Mouse (Mus musculus) lung, embryonic 16.5 days (tissue): Measurements from ENCODE around the gene Morn4. TPM values are rescaled to one million over a fixed set of nuclear protein-coding genes. Genes with fewer than 3 reads are reported as not detected.

Source experiments
- ATAC-seq: fragments of 200-750 bp; cut with Nextera tagmentation; 2 replicates; pipeline ENCODE4 v1.8.0; 2017; ENCODE audit warnings: low read depth, mild to moderate bottlenecking, moderate library complexity
- H3K27ac ChIP-seq: fragments of 300-500 bp; sonication (generic); 2 replicates; pipeline ENCODE4 v1.5.1; 2014; ENCODE audit warnings: mild to moderate bottlenecking, control low read depth, low read length
- H3K27me3 ChIP-seq: fragments of 300-500 bp; sonication (generic); 2 replicates; pipeline ENCODE4 v1.6.1; 2014; ENCODE audit warnings: low read depth, low read length, mixed read lengths; ENCODE audit not compliant: control insufficient read depth, insufficient read depth
- H3K36me3 ChIP-seq: fragments of 300-500 bp; sonication (generic); 2 replicates; pipeline ENCODE4 v1.6.1; 2014; ENCODE audit warnings: low read length; ENCODE audit not compliant: control insufficient read depth, insufficient read depth
- H3K4me1 ChIP-seq: fragments of 300-500 bp; sonication (generic); replicated peaks from 2 replicates; pipeline ENCODE4 v1.6.1; 2014; ENCODE audit warnings: low read length, mixed read lengths; ENCODE audit not compliant: control insufficient read depth, insufficient read depth
- H3K4me2 ChIP-seq: fragments of 300-500 bp; sonication (generic); 2 replicates; pipeline ENCODE4 v1.6.1; 2014; ENCODE audit warnings: low read depth, low read length, control low read depth
- H3K4me3 ChIP-seq: fragments of 300-500 bp; sonication (generic); 2 replicates; pipeline ENCODE4 v1.5.1; 2014; ENCODE audit warnings: mild to moderate bottlenecking, low read length, control low read depth
- H3K9ac ChIP-seq: fragments of 300-500 bp; sonication (generic); 2 replicates; pipeline ENCODE4 v1.6.1; 2014; ENCODE audit warnings: low read length, control low read depth
- H3K9me3 ChIP-seq: fragments of 300-500 bp; sonication (generic); 2 replicates; pipeline ENCODE4 v1.6.1; 2016; ENCODE audit warnings: low read length; ENCODE audit not compliant: control insufficient read depth
- WGBS: fragments of 180-500 bp; shearing (Covaris S2); extraction: QIAGEN DNeasy Blood & Tissue Kit; methylation state at CpG from one replicate; pipeline ENCODE4 v1.1.7; 2014; 5-methylcytosine and 5-hydroxymethylcytosine counted together
- polyA plus RNA-seq: library from polyadenylated mRNA; unstranded; fragments of >200 nt; fragmentation: Nextera tagmentation; extraction: Ambion mirVana; gene quantifications from 2 replicates; pipeline ENCODE4 v1.2.1, GENCODE M21; 2015

Gene Morn4
- polyA plus RNA-seq, 1 experiment from 2014 or later: 18.5 TPM

DNA sequence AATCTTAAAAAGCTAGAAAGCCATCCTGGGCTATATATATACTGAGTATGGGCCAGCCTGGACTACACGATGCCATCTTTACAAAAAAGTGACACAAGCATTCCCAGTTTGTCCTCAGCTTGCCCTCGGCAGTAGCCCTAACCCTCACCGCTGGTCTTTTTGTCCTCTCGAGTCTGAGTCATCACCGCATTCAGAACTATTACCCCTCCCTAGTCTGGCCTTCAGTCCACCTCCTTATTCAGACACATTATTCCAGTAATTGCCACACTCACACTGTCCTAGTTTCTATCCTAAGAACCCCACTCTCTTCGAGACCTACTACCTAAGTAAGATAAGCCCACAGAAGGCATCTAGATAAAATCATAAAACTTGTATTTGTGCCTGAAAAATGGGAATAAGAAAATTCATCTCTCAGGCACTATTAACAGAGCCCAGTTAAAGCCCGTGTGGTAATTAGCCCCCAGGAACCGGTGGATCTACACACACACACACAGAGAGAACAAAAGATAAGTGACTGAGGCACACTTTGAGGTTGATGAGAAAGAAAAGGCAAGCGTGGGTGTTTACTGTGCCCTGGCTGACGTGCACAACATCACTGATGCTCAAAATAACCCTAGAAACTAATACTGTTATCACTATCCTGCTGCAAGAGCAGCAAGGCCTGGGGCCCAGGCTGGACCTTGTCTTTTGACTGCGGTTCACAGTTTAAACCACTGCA is 39.5 kb upstream of the Morn4 start:
- Histone ChIP-seq H3K9ac (no peak overlapping the region), H3K27me3 (no peaks in the 10 kb centered on the region), H3K9me3 (no peaks in the 10 kb centered on the region), H3K4me3 (no peak overlapping the region), H3K4me2 (peak overlapping the region; percentile 87; the same call in 1 of the 2 replicates), H3K27ac (peak overlapping the region; percentile 88), H3K4me1 (peaks cover 18% of the 10 kb centered on the region), H3K36me3 (peaks cover 27% of the 10 kb centered on the region)
- ATAC-seq: no peak
- 79% methylated on average over 11 of the region's 11 CpGs for WGBS

DNA sequence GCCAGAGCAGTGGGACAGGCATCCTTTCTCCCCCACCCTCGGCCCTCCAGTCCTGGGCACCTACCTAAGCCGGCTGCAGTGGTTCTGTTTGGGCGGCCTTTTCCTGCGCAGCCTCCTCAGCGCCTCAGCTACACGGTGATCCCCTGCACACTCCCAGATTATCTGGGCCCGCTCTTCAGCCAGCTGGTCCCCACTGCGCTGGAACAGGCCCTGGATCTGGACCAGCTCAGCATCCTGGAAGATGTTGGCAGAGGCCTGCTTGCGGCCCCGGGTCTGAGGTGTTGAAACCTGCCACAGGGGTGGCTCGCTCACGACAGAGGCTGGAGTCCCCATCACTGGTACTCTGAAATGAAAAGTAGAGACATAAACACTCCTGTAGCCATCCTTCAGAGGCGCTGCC is 38.5 kb upstream of the Morn4 start:
- Histone ChIP-seq H3K9ac (no peak overlapping the region), H3K27ac (no peak overlapping the region; the same call in 1 of the 2 replicates), H3K36me3 (peaks cover 33% of the 10 kb centered on the region), H3K4me2 (no peak overlapping the region), H3K4me3 (no peak overlapping the region), H3K9me3 (no peaks in the 10 kb centered on the region), H3K27me3 (no peaks in the 10 kb centered on the region), H3K4me1 (peaks cover 13% of the 10 kb centered on the region)
- ATAC-seq: no peak
- 79% methylated on average over 13 of the region's 13 CpGs for WGBS

DNA sequence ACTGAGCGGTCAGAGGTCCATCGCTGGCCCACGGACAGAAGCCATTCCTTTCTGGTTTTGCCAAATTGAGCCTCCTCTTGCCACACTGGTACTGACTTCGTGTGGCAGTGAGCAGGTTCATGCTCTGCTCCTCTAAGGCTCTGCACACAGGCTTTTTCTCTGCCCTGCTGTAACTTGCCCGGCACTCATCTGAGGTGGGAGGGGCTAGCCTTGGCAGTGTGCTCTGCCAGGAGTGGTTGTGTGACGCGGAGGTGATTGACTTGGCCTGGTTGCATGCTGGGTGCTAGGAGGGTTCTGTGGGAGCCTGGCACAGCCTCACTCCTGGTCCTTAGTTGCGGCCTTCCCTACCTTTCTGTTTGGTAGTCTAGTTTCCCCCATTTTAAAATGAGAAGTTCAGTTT is 34.3 kb upstream of the Morn4 start:
- H3K4me2 ChIP-seq: no peak overlapping the region
- ATAC-seq: 0 out of 2 replicates have a peak, but pooled peaks have one; percentile 26
- WGBS: 83% methylated on average over 8 of the region's 8 CpGs
- peaks cover 8% of the 10 kb centered on the region for H3K4me1 ChIP-seq
- no peak overlapping the region for H3K27ac ChIP-seq
- H3K9me3 ChIP-seq: no peaks in the 10 kb centered on the region
- H3K36me3 ChIP-seq: peaks cover 45% of the 10 kb centered on the region
- H3K4me3 ChIP-seq: no peak overlapping the region
- no peak overlapping the region for H3K9ac ChIP-seq
- H3K27me3 ChIP-seq: no peaks in the 10 kb centered on the region

DNA sequence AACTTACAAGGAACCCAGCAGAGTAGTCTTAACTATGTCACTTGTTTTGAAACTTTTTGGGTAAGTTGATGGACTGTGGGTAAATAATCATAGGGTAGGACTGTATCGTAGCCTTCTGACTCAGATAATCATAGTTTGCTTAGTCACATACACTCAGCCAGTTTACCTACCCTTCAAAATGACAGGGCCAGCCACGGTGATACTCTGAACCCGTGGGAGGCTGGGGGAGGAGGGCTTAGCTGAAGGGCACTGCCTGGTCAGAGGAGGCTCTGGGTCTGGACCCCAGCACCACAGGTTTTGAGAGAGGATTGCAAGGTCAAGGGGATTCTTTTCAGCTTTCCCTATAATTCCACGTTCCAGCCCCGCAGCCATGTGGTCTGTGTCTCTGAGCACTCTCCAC is 32.4 kb upstream of the Morn4 start:
- H3K4me3 ChIP-seq: no peak overlapping the region
- ATAC-seq: no peak
- WGBS: 64% methylated on average over 5 of the region's 5 CpGs
- no peak overlapping the region for H3K9ac ChIP-seq
- H3K36me3 ChIP-seq: peaks cover 42% of the 10 kb centered on the region
- no peak overlapping the region for H3K4me2 ChIP-seq
- H3K27me3 ChIP-seq: no peaks in the 10 kb centered on the region
- H3K4me1 ChIP-seq: peaks cover 4% of the 10 kb centered on the region; the same call in 1 of the 2 replicates
- H3K9me3 ChIP-seq: no peaks in the 10 kb centered on the region
- H3K27ac ChIP-seq: no peak overlapping the region

DNA sequence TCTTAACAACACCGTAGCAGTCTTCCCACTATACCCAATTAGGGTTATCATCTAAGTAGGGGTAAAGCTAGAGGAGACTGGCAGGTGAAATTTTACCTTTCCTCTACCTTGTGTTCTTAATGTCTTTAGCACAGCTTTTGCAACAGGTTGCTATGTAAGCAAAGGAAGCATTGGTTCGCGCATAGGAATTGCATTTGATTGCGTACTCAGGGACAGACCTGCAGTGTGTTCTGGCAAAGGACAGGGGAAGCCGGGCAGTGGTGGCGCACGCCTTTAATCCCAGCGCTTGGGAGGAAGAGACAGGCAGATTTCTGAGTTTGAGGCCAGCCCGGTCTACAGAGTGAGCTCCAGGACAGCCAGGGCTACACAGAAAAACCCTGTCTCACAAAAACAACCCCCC is 32.0 kb upstream of the Morn4 start:
- Histone ChIP-seq H3K27me3 (no peaks in the 10 kb centered on the region), H3K9me3 (no peaks in the 10 kb centered on the region), H3K4me3 (no peak overlapping the region), H3K9ac (no peak overlapping the region), H3K27ac (no peak overlapping the region), H3K36me3 (peaks cover 40% of the 10 kb centered on the region), H3K4me1 (peaks cover 4% of the 10 kb centered on the region; the same call in 1 of the 2 replicates), H3K4me2 (no peak overlapping the region)
- no peak for ATAC-seq
- 89% methylated on average over 9 of the region's 9 CpGs for WGBS

DNA sequence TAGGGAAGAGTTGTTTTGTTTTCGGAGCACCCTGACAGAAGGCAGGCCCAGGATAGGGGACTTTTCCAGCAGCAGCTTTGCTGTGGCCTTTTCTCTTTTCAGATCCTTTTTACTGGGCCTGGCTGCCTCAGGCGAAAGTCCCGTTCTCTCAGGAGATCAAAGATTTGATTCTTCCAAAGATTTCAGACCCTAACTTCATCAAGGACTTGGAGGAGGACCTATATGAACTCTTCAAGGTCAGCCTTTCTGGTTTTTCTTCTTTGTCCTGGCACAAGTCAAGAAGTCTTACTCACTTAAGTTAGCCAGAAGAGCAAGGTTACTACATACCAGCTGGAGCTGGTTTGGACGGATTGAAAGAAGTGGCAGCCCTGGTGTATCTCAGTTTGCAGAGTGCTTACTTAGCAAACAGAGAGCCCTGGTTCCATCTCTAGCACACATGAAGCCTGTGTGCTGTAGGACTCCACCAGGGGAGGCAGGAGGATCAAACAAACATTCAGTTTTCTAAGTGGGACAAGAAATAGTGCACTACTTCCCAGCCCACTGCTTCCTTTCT is 29.7 kb upstream of the Morn4 start:
- H3K4me1 ChIP-seq: peaks cover 4% of the 10 kb centered on the region; the same call in 1 of the 2 replicates
- no peak overlapping the region for H3K4me2 ChIP-seq
- peak overlapping the region; percentile 84 for H3K27ac ChIP-seq
- H3K4me3 ChIP-seq: no peak overlapping the region
- peak; percentile 92 for ATAC-seq
- whole genome bisulfite sequencing: 64% methylated on average over 4 of the region's 4 CpGs
- no peaks in the 10 kb centered on the region for H3K9me3 ChIP-seq
- H3K9ac ChIP-seq: peak overlapping the region; percentile 8; the same call in 1 of the 2 replicates
- no peaks in the 10 kb centered on the region for H3K27me3 ChIP-seq
- H3K36me3 ChIP-seq: peaks cover 30% of the 10 kb centered on the region

DNA sequence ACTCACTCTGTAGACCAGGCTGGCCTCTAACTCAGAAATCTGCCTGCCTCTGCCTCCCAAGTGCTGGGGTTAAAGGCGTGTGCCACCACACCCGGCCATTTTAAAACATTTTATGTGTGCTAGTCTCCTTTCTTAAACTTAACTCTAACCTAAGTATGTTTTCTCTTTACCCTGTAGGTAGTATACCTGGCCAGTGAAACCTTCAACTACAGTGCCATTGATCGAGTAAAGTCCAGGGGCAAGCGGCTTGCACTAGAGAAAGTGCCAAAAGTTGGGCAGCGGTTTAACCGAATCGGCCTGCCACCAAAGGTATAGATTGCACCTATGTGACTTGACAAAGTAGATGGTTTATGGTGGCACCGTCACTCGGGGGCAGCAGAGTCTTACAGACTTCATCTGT is 18.5 kb upstream of the Morn4 start:
- no peak overlapping the region for H3K4me2 ChIP-seq
- 95% methylated on average over 9 of the region's 9 CpGs for WGBS
- no peak overlapping the region for H3K9ac ChIP-seq
- H3K36me3 ChIP-seq: peaks cover 13% of the 10 kb centered on the region
- no peak overlapping the region for H3K27ac ChIP-seq
- ATAC-seq: no peak
- H3K4me1 ChIP-seq: no peaks in the 10 kb centered on the region
- H3K9me3 ChIP-seq: no peaks in the 10 kb centered on the region
- no peak overlapping the region for H3K4me3 ChIP-seq
- H3K27me3 ChIP-seq: no peaks in the 10 kb centered on the region

DNA sequence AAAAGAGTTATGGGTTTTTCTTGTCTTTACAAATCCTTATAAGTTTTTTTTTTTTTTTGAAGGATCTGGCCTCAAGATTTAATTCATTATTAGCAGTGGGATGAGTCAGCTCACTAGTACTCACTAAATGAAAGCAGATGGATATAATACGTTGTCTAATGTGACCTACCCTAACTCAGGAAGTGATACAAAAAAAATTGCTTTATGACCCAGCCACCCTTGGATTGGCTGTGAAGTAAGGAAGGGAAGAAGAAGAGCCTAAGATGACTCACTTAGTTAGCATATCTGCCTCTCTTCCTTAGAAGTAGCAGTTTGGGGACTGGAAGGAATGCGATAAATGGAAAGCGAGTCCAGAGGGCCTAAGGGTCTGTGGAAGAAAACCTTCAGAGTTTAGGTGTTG is 13.2 kb upstream of the Morn4 start:
- ATAC-seq: no peak

DNA sequence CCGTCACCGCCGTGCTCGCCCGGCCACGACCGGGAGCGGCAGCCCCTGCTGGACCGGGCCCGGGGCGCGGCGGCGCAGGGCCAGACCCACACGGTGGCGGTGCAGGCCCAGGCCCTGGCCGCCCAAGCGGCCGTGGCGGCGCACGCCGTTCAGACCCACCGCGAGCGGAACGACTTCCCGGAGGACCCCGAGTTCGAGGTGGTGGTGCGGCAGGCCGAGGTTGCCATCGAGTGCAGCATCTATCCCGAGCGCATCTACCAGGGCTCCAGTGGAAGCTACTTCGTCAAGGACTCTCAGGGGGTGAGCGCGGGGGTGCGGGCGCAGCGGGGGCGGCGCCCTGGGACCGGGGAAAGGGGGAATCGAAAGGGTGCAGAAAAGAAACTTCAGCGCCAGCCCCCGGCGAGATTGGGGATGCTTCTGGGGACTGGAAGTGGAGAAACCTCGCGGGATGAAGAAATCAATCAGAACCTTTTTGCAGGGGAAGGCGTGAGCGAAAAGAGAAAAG is 4.5 kb upstream of the Morn4 start:
- H3K9ac ChIP-seq: peak overlapping the region; percentile 90
- H3K9me3 ChIP-seq: no peaks in the 10 kb centered on the region
- H3K27ac ChIP-seq: peak overlapping the region; percentile 91
- H3K36me3 ChIP-seq: peaks cover 4% of the 10 kb centered on the region; the same call in 1 of the 2 replicates
- peak; percentile 77 for ATAC-seq
- peaks cover 25% of the 10 kb centered on the region for H3K4me1 ChIP-seq
- H3K27me3 ChIP-seq: no peaks in the 10 kb centered on the region
- 1% methylated on average over 43 of the region's 52 CpGs for WGBS
- H3K4me2 ChIP-seq: peak overlapping the region; percentile 81
- peak overlapping the region; percentile 94 for H3K4me3 ChIP-seq

More for the DNA sequence above, 13.2 kb upstream of the Morn4 start:
- 79% methylated on average over 3 of the region's 3 CpGs for WGBS
- Histone ChIP-seq H3K9me3 (no peaks in the 10 kb centered on the region), H3K4me1 (no peaks in the 10 kb centered on the region), H3K36me3 (0 out of 2 replicates have a peak, but pooled peaks cover 6% of the 10 kb centered on the region), H3K4me2 (no peak overlapping the region), H3K27me3 (no peaks in the 10 kb centered on the region), H3K4me3 (no peak overlapping the region), H3K9ac (no peak overlapping the region), H3K27ac (no peak overlapping the region)
